Mouse (Mus musculus) urinary bladder, adult 18-20 months (tissue): ENCODE data around the gene Ammecr1.
A peak's percentile ranks its signal among the peaks of the same experiment; 100 is the strongest.

Experiments used
- DNase-seq, 2 experiments: peaks; one replicate each; pipeline ENCODE4 v3.0.0; 2022; ENCODE audit warnings: low spot score in 2 of 2, mixed read lengths in 2 of 2

The Ammecr1 gene

GRCm38 (mm10) chrX:142966008-142966966 is at the start of gene Ammecr1:
Gene Ammecr1 (minus strand): TSS chrX:142966728.
- DNase-seq: peak; percentile 38 to 48

DNA sequence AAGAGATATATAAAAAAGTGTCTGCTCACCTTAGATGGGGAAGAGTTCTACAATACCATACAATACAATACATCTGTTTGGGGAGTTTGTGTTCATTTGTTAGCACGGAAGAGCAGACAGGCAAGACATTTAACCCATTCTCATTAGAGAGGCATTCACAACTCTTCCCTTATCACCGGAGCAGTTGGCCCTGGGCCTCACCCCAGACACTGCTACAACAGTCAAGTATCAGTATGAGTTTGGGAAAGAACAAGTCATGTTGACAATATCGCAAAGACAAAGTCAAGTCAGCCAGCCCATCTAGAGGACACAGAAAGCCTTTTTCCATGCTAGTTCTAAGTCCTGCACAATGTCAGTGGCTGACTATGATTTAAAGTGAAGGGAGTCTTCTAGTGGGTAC is 47.6 kb upstream of the Ammecr1 start:
- no peak for DNase-seq

DNA sequence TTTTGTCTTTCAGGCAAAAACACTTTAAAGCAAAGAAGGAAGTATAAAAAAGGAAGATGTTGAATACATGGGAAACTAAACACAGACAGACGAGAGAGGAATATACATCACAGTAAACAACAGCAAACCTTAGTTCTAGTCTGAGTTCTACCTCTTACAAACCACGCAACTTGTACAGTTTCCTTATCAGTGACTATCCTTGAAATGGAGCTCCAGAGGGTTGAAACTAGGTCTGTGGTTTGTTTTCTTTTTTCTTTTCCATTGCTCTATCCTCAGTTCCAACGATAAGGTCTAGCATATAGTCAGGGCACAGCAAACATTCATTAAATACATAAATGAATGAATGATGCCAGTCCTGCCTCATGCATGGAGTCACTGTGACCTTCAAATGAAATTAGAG is 45.8 kb upstream of the Ammecr1 start:
- no peak for DNase-seq

- no peak for DNase-seq
These were observed 45.3 kb upstream of the Ammecr1 start for GRCm38 (mm10) chrX:143011865-143012264.

- DNase-seq: no peak
These were observed 37.8 kb upstream of the Ammecr1 start for GRCm38 (mm10) chrX:143004131-143004846.

GRCm38 (mm10) chrX:142997214-142997613 is 30.7 kb upstream of the Ammecr1 start:
- no peak for DNase-seq

- no peak for DNase-seq
These were observed 28.0 kb upstream of the Ammecr1 start for GRCm38 (mm10) chrX:142994514-142994913.

DNA sequence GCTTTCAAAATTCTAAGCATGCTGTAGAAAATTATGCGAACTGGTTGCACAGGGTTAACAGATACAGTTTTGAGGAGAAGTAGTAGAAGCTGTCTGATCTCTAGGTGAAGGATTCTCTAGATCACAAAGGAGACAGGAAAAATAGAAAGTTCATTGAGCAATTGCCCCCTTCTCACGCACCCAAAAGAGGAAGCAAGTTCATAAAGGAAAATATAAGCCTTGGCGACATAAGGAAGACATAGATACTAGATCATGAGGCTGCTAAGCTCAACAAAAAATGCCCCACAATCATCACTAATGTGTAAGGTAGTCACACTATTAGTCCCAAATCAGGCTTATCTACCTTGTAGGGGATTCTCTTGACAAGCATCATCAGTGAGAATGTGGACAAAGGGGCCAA is 17.6 kb upstream of the Ammecr1 start:
- DNase-seq: no peak

DNA sequence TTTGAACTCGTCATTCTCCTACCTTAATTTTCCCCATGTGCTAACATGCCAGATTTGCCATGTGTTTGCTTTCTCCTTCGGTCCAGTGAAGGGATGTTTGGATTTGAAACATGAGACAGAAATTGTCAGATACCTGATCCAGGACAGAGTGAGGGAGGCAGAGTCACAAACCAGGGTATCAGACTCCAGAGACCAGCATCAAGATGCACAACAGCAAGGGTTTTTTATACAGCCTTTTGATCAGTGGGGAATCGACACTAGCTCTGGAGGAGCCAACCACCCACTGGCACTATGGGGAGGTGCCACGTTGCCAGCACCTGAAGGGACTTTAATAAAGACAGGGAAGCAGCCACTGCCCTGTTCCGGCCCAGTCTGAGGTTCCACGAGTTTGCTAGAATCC is 17.1 kb upstream of the Ammecr1 start:
- no peak for DNase-seq

- DNase-seq: no peak
These were observed 15.1 kb upstream of the Ammecr1 start for GRCm38 (mm10) chrX:142981530-142982130.

- DNase-seq: no peak
These were observed 14.5 kb upstream of the Ammecr1 start for GRCm38 (mm10) chrX:142980855-142981529.

DNA sequence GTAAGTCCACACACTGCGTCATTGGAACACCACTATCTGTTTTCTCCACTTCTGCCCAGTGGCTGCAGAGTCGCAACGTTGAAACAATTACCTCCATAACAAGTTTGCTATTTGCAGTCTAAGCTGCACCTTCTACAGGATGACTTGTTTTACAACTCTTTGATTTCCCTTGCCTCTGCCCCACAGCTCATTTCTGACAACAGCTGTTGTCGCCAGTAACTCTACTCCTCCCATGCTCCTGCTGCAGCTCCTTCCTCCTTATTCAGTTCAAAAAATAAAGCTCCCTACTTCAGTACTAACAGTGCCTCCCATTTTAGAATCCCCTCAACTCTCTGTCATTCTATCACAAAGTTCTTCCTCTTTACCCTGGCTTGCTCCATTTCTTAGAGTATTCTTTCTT is 12.7 kb upstream of the Ammecr1 start:
- no peak for DNase-seq

- DNase-seq: peak; percentile 4 to 10
These were observed 6.0 kb upstream of the Ammecr1 start for GRCm38 (mm10) chrX:142972443-142972970.

DNA sequence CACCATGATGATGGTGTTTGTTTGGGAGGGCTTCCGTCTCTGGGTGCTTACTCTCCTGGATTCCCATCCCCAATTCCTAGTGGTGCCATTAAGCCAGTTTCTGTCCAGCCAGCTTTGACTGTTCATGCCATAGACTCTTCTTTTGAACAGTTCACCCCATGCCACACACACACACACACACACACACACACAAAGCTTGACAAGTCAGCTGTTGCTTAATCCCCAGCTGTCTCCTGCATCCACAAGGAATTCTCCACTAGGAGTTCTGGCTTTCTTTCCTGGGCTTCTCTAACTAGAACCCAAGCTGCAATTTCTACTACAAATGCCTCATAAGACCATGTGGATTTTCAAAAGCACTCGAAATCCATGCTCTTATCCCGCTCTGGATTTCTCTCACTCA is 5.2 kb upstream of the Ammecr1 start:
- DNase-seq: no peak

- DNase-seq: no peak
These were observed 539 bp upstream of the Ammecr1 start for GRCm38 (mm10) chrX:142967067-142967466.

GRCm38 (mm10) chrX:142965236-142966007 is 1.1 kb downstream of the Ammecr1 start:
- DNase-seq: peak; percentile 3 to 20

DNA sequence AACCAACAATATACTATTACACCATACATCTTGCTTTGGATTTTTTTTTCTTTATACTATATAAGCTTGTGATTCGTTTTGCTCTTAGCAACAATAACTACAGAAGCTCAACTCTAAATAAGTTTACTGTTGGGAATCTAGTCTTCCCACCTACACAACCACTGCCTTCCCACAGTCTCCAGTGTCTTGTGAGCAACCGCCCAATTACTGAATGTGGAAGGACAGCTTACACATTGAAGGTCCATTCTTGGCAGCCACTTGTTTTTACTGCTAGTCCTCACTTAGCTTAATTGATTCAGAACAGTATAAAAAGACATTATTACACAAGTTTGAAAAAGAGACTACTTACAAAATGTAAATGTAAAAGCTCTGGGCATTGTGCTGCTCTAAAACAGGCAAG is 6.1 kb downstream of the Ammecr1 start:
- DNase-seq: no peak

GRCm38 (mm10) chrX:142959674-142960307 is 6.7 kb downstream of the Ammecr1 start:
- DNase-seq: no peak

GRCm38 (mm10) chrX:142928430-142928829 is 38.1 kb downstream of the Ammecr1 start:
- no peak for DNase-seq

- no peak for DNase-seq
These were observed 49.1 kb downstream of the Ammecr1 start for GRCm38 (mm10) chrX:142917394-142917793.
